Mouse (Mus musculus): Measurements from ENCODE around the gene Ppp1r14c. TPM values are rescaled to one million over a fixed set of nuclear protein-coding genes. Genes with fewer than 3 reads are reported as not detected.

Gene Ppp1r14c
- polyA plus RNA-seq, 1 experiment: 0.38 TPM

GRCm38 (mm10) chr10:3513947-3514346 lies 148.1 kb downstream of the Ppp1r14c start:
- TF ChIP-seq CTCF (IDR thresholded peaks at IDR 0.05; ENCODE audit: extremely low read depth, insufficient read length, insufficient replicate concordance, low read depth, low read length): no peak
- no peak for TF ChIP-seq POLR2A (IDR thresholded peaks at IDR 0.05; ENCODE audit: low read depth, low read length)
- Histone ChIP-seq H3K4me3 (ENCODE audit: low read depth, low read length) (no peak overlapping the region), H3K27me3 (ENCODE audit: control insufficient read depth, insufficient read depth, low read length) (no peaks in the 10 kb centered on the region), H3K36me3 (ENCODE audit: control insufficient read depth, insufficient read depth, low read length) (no peaks in the 10 kb centered on the region), H3K27ac (ENCODE audit: insufficient read depth, low read depth, low read length) (no peak overlapping the region), H3K4me1 (ENCODE audit: control insufficient read depth, insufficient read depth, insufficient read length, low read length) (peaks cover 3% of the 10 kb centered on the region; the same call in 1 of the 2 replicates)
- WGBS: 79% methylated on average over 6 of the region's 6 CpGs

Other genes with a start within 250 kb of the Ppp1r14c start
- gene H60c, start 98.3 kb upstream of the Ppp1r14c start, polyA plus RNA-seq (2012; rRNA removed): not detected in 2 replicates
- gene Iyd, start 174.2 kb downstream of the Ppp1r14c start, polyA plus RNA-seq (2012; rRNA removed): 4.3 and 5.2 TPM in 2 replicates

Measured in small intestine, adult 2 months (tissue).